Mouse (Mus musculus) C2C12 (cell line): ENCODE measurements at regions not wholly inside any gene's neighbourhood (a gene's known extent, or its start where the extent isn't known, plus 50 kb on each side); places are given as distances from the start of the nearest gene placed in this dataset.

ENCODE experiments used
- CEBPB ChIP-seq: IDR thresholded peaks from one replicate; pipeline ENCODE4 v1.6.1; 2011; ENCODE audit warnings: low read depth, mild to moderate bottlenecking, control low read depth, moderate library complexity
- CTCF ChIP-seq: IDR thresholded peaks from one replicate; pipeline ENCODE4 v1.5.1; 2011; ENCODE audit not compliant: control insufficient read depth, insufficient read depth, insufficient read length
- MAX ChIP-seq: IDR thresholded peaks from one replicate; pipeline ENCODE4 v1.6.1; 2011; ENCODE audit warnings: mild to moderate bottlenecking, control low read depth

DNA sequence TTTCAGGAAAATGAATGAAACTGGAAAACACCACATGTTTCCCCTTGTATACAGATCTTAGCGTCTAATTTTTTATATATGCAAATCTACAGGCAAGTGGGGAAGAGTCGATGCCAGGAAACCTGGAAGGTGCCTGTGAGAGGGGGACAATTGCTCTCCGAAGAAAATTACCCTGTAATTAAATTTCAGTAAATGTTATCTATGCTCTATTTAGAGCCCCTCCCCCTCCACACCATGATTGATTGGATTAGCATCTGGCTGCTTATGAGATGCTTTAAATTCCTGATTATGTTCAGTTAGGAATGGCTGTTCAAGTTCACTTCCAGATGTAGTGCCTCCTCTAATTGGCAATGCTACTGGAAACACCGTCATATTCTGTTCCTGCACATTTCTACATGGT lies 325.0 kb downstream of the Slc30a10 start:
- TF ChIP-seq CTCF (no peak), CEBPB (no peak), MAX (no peak)
